Mouse (Mus musculus) ES-E14 (cell line): ENCODE data around the gene Usp33. TPM values are rescaled to one million over a fixed set of nuclear protein-coding genes. Genes with fewer than 3 reads are reported as not detected.
A peak's percentile ranks its signal among the peaks of the same experiment; 100 is the strongest.

ENCODE experiments used
- DNase-seq: peaks from one replicate; pipeline ENCODE4 v3.0.0-alpha.2; 2013; ENCODE audit warnings: low read depth, low spot score
- H3K27ac ChIP-seq: 2 replicates; pipeline ENCODE4 v1.5.1; 2012; ENCODE audit warnings: low read depth, mild to moderate bottlenecking, low read length, moderate library complexity, mixed read lengths; ENCODE audit not compliant: poor library complexity, insufficient read depth, severe bottlenecking
- H3K36me3 ChIP-seq: 2 replicates; pipeline ENCODE4 v1.6.1; 2012; ENCODE audit warnings: mild to moderate bottlenecking, low read length, moderate library complexity, mixed read lengths; ENCODE audit not compliant: control insufficient read depth, poor library complexity, insufficient read depth, severe bottlenecking
- H3K4me1 ChIP-seq, 2 experiments: fragments of 150-350 bp in 1 of 2; sonication (generic) in 1 of 2; 2 replicates each; pipeline ENCODE4 v1.6.1; 2012; ENCODE audit warnings: low read length in 2 of 2, mild to moderate bottlenecking in 1 of 2, mixed read lengths in 1 of 2; ENCODE audit not compliant: control insufficient read depth in 2 of 2, insufficient read depth in 2 of 2, poor library complexity in 1 of 2
- H3K4me3 ChIP-seq, 2 experiments: fragments of 150-350 bp in 1 of 2; sonication (generic) in 1 of 2; 2 replicates each; pipeline ENCODE4 v1.5.1; 2012; ENCODE audit warnings: low read length in 2 of 2, low read depth in 1 of 2, mild to moderate bottlenecking in 1 of 2, mixed read lengths in 1 of 2; ENCODE audit not compliant: insufficient read depth in 1 of 2, poor library complexity in 1 of 2, severe bottlenecking in 1 of 2
- H3K9ac ChIP-seq: 2 replicates; pipeline ENCODE4 v1.6.1; 2012; ENCODE audit warnings: low read depth, mild to moderate bottlenecking, low read length, mixed read lengths; ENCODE audit not compliant: poor library complexity, insufficient read depth, severe bottlenecking
- H3K9me3 ChIP-seq: fragments of 150-350 bp; sonication (generic); 2 replicates; pipeline ENCODE4 v1.6.1; 2012; ENCODE audit warnings: low read depth, mild to moderate bottlenecking, low read length; ENCODE audit not compliant: control insufficient read depth, insufficient read depth
- CHD2 ChIP-seq: IDR thresholded peaks from 2 replicates; pipeline ENCODE4 v1.6.1; 2014; ENCODE audit warnings: mild to moderate bottlenecking, low read depth, low read length, inconsistent platforms
- HCFC1 ChIP-seq: IDR thresholded peaks from 2 replicates; pipeline ENCODE4 v1.6.1; 2012; ENCODE audit warnings: low read length, inconsistent platforms, borderline replicate concordance; ENCODE audit not compliant: insufficient read depth
- MAFK ChIP-seq: IDR thresholded peaks from 2 replicates; pipeline ENCODE4 v1.6.1; 2014; ENCODE audit warnings: mild to moderate bottlenecking, low read depth, low read length, inconsistent platforms; ENCODE audit not compliant: insufficient read depth
- ZC3H11A ChIP-seq: IDR thresholded peaks from 2 replicates; pipeline ENCODE4 v1.6.1; 2012; ENCODE audit warnings: low read depth, mild to moderate bottlenecking, inconsistent platforms, low read length, borderline replicate concordance
- ZNF384 ChIP-seq: IDR thresholded peaks from 2 replicates; pipeline ENCODE4 v1.6.1; 2012; ENCODE audit warnings: low read depth, low read length, inconsistent platforms
- in situ Hi-C, 2 experiments: fragments of 600-800 bp; cut with MboI; formaldehyde crosslinking; loops; one replicate each; pipeline ENCODE4 v1.15.1; 2025; ENCODE audit warnings: low sequenced_read_pairs in 2 of 2, inconsistent platforms in 1 of 2; ENCODE audit not compliant: unreplicated experiment in 2 of 2
- total RNA-seq: library from RNA; depleted of rRNA; stranded (reverse); fragments of 300-350 nt; gene quantifications from 2 replicates; pipeline ENCODE4 v1.2.3, GENCODE M21; 2012

The Usp33 gene
- total RNA-seq, 1 experiment: 49.5 TPM

DNA sequence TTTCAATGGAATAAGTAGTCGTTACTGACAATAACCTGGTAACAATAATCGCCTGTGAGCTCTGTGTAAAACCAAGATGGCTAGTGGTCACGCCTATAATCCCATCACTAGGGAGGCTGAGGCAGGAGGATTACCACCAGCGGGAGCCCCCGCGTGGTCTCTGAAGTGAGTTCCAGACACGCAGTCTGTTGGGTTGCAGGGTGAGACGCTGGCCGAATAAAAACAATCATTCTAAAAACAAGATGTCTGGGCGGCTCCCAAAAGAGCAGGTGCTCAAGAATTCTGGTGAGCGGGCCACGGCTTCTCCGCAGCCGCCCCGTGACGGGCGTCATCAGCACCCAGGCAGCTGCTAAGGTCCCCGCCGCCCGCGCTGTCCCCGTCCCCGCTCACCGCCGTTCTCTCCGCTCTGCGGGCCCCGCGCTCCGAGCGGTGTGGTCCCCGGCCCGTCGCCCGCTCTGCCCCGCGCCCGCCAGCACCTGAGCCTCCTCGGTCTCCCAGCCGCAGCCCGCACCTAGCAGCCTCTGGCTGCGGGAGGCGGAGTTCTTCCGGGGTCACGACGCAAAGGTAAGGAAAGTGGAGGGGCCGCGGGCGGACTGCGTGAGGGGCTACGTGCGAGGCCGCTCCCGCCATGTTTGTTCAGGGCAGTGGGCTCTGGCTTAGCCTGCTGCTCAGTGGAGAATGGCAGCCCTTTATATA, 6.3 kb upstream of the Usp33 start, which contains the start of gene Miga1:
TSS of gene Miga1 (minus strand) at position 546 of the 696 bp plus-strand sequence.
- Histone ChIP-seq H3K4me1 (peaks cover 4 to 12% of the 10 kb centered on the region in 2 experiments; a peak in 2 of 4 replicates), H3K36me3 (peaks cover 6% of the 10 kb centered on the region; the same call in 1 of the 2 replicates), H3K4me3 (peak within 1 kb of the TSS; percentile 86 to 97), H3K9ac (peak within 1 kb of the TSS; percentile 92), H3K27ac (peak within 1 kb of the TSS; percentile 71), H3K9me3 (no peaks in the 10 kb centered on the region)
- in situ Hi-C loops: no loop called here
- TF ChIP-seq HCFC1: peak; percentile 89
- no peak for TF ChIP-seq MAFK
- TF ChIP-seq CHD2: peak; percentile 63
- no peak for TF ChIP-seq ZC3H11A
- peak; percentile 67 for DNase-seq

DNA sequence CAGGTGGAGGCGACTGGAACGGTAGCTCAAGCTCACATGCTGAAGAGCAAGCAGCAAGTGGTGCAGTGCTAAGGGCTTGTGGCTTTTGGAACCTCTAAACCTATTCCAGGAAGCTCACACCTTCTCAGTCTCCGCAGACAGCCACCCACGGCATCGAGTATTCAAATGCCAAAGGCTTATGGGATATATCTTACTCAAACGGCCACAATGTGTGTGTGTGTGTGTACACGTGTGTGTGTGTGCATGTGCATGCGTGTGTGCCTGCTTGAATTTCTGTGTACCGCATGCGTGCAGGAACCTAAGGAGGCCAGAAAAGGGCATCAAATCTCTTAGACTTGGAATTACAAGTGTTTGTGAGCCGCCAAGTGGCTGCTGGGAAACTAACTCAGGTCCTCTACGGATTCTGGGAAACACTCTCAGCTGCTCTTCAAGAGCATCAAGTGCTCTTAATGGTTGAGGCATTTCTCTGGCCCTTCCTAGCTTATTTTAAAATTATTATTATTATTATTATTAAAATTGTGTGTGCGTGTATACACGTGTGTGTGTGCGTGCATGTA, 3.2 kb upstream of the Usp33 start:
- H3K4me3 ChIP-seq: no peak overlapping the region
- no peak overlapping the region for H3K27ac ChIP-seq
- no peak overlapping the region for H3K9ac ChIP-seq
- no peaks in the 10 kb centered on the region for H3K9me3 ChIP-seq
- H3K36me3 ChIP-seq: peaks cover 2% of the 10 kb centered on the region; the same call in 1 of the 2 replicates
- peaks cover 4 to 15% of the 10 kb centered on the region in 2 experiments; a peak in 2 of 4 replicates for H3K4me1 ChIP-seq
- no peak for TF ChIP-seq MAFK
- in situ Hi-C loops: no loop called here
- no peak for DNase-seq

GRCm38 (mm10) chr3:152346633-152347141, 409 bp downstream of the Usp33 start:
- H3K4me3 ChIP-seq: peak overlapping the region; percentile 61 to 97
- in situ Hi-C loops: no loop called here

GRCm38 (mm10) chr3:152347227-152347626, 949 bp downstream of the Usp33 start:
- peaks cover 3 to 10% of the 10 kb centered on the region in 2 experiments; a peak in 3 of 4 replicates for H3K4me1 ChIP-seq
- in situ Hi-C loops: no loop called here
- H3K4me3 ChIP-seq: peak overlapping the region; percentile 61 to 97
- H3K27ac ChIP-seq: no peak overlapping the region
- TF ChIP-seq ZNF384 (no peak), ZC3H11A (no peak), CHD2 (no peak)
- H3K9me3 ChIP-seq: no peaks in the 10 kb centered on the region
- H3K36me3 ChIP-seq: 0 out of 2 replicates have a peak, but pooled peaks cover 2% of the 10 kb centered on the region
- DNase-seq: no peak
- H3K9ac ChIP-seq: peak overlapping the region; percentile 89; the same call in 1 of the 2 replicates

More at GRCm38 (mm10) chr3:152346633-152347141, 409 bp downstream of the Usp33 start:
- no peaks in the 10 kb centered on the region for H3K9me3 ChIP-seq
- 0 out of 2 replicates have a peak, but pooled peaks cover 2% of the 10 kb centered on the region for H3K36me3 ChIP-seq
- H3K27ac ChIP-seq: no peak overlapping the region
- peaks cover 4 to 15% of the 10 kb centered on the region in 2 experiments; a peak in 3 of 4 replicates for H3K4me1 ChIP-seq
- TF ChIP-seq ZNF384: no peak
- TF ChIP-seq HCFC1: no peak
- no peak for DNase-seq
- peak overlapping the region; percentile 89 for H3K9ac ChIP-seq
